Mouse (Mus musculus): ENCODE measurements around the gene Supv3l1.

- TF ChIP-seq E2F4 (IDR thresholded peaks at IDR 0.05; ENCODE audit: insufficient read depth) (no peak), TCF12 (IDR thresholded peaks at IDR 0.05; ENCODE audit: insufficient read depth, poor library complexity, severe bottlenecking) (no peak), POLR2A (IDR thresholded peaks at IDR 0.05; ENCODE audit: insufficient read length, low read depth) (no peak), MAX (IDR thresholded peaks at IDR 0.05; ENCODE audit: low read depth) (no peak), USF1 (IDR thresholded peaks at IDR 0.05; ENCODE audit: low read depth) (no peak), MYOD1 (IDR thresholded peaks at IDR 0.05; ENCODE audit: control insufficient read depth in 1 of 3, insufficient read length in 2 of 3, low read depth in 2 of 3) (no peak), CEBPB (IDR thresholded peaks at IDR 0.05; ENCODE audit: insufficient read depth, poor library complexity, severe bottlenecking) (no peak)
These were observed 25.4 kb upstream of the Supv3l1 start for GRCm38 (mm10) chr10:62474944-62475343.

All from myocyte (in vitro differentiated cells).